Mouse (Mus musculus): Measurements from ENCODE around the gene H1fx. TPM values are rescaled to one million over a fixed set of nuclear protein-coding genes. Genes with fewer than 3 reads are reported as not detected.
"Not testable (repeated sequence)": the region's sequence is repeated elsewhere in the genome, so short reads cannot be mapped to it uniquely, and the experiment has no call there.

The H1fx gene
- total RNA-seq (2021) = 10 to 100 TPM; 65.7 to 68.1 TPM
- long read RNA-seq, experiment 1, transcript H1fx-201 (1 exons, 1,217 nt) = major isoform, 22 of 22 reads
- long read RNA-seq, experiment 1, partial matches to known transcripts = 0 of 22 reads
- long read RNA-seq, experiment 1, other reads (novel, unspliced or antisense) = 0 of 22 reads
- long read RNA-seq, experiment 2, transcript H1fx-201 (1 exons, 1,217 nt) = major isoform, 15 of 16 reads
- long read RNA-seq, experiment 2, partial matches to known transcripts = 0 of 16 reads
- long read RNA-seq, experiment 2, other reads (novel, unspliced or antisense) = 1 of 16 reads

- peak within 1 kb of the TSS; percentile 93 for H3K27ac ChIP-seq
- peak; percentile 55 to 77 for DNase-seq (ENCODE audit: low spot score in 2 of 2)
- peak within 1 kb of the TSS; percentile 84 for H3K4me3 ChIP-seq
- TF ChIP-seq CTCF (conservative IDR thresholded peaks at IDR 0.05) = peak; percentile 70
Observed at GRCm38 (mm10) chr6:87981547-87982256, at the start of gene H1fx. H1fx (minus strand) TSS chr6:87981637.

- TF ChIP-seq CTCF (conservative IDR thresholded peaks at IDR 0.05) = no peak
- DNase-seq (ENCODE audit: low spot score in 2 of 2) = no peak
- H3K27ac ChIP-seq = no peak overlapping the region; the same call in 1 of the 2 replicates
- H3K4me3 ChIP-seq = no peak overlapping the region
Observed at GRCm38 (mm10) chr6:88030432-88030831, 49.0 kb upstream of the H1fx start.

GRCm38 (mm10) chr6:88027390-88027789 is 46.0 kb upstream of the H1fx start:
- H3K27ac ChIP-seq = peak overlapping the region; percentile 70
- no peak overlapping the region for H3K4me3 ChIP-seq
- TF ChIP-seq CTCF (conservative IDR thresholded peaks at IDR 0.05) = no peak
- DNase-seq (ENCODE audit: low spot score in 2 of 2) = peak; percentile 42 to 72

- Histone ChIP-seq H3K4me3 (no peak overlapping the region), H3K27ac (no peak overlapping the region)
- no peak for TF ChIP-seq CTCF (conservative IDR thresholded peaks at IDR 0.05)
- no peak for DNase-seq (ENCODE audit: low spot score in 2 of 2)
Observed at GRCm38 (mm10) chr6:88023316-88023890, 42.0 kb upstream of the H1fx start.

- no peak overlapping the region for H3K4me3 ChIP-seq
Observed at GRCm38 (mm10) chr6:88019154-88019553, 37.7 kb upstream of the H1fx start.

GRCm38 (mm10) chr6:88017821-88018220 is 36.4 kb upstream of the H1fx start:
- DNase-seq (ENCODE audit: low spot score in 2 of 2) = no peak
- H3K27ac ChIP-seq = no peak overlapping the region
- no peak for TF ChIP-seq CTCF (conservative IDR thresholded peaks at IDR 0.05)
- H3K4me3 ChIP-seq = no peak overlapping the region

More at GRCm38 (mm10) chr6:88019154-88019553, 37.7 kb upstream of the H1fx start:
- no peak for DNase-seq (ENCODE audit: low spot score in 2 of 2)
- H3K27ac ChIP-seq = peak overlapping the region; percentile 2; the same call in 1 of the 2 replicates
- no peak for TF ChIP-seq CTCF (conservative IDR thresholded peaks at IDR 0.05)

GRCm38 (mm10) chr6:88015797-88016196 is 34.4 kb upstream of the H1fx start:
- H3K4me3 ChIP-seq = no peak overlapping the region
- DNase-seq (ENCODE audit: low spot score in 2 of 2) = no peak
- no peak overlapping the region for H3K27ac ChIP-seq
- no peak for TF ChIP-seq CTCF (conservative IDR thresholded peaks at IDR 0.05)

- no peak for DNase-seq (ENCODE audit: low spot score in 2 of 2)
- H3K27ac ChIP-seq = peak overlapping the region; percentile 15; the same call in 1 of the 2 replicates
- no peak overlapping the region for H3K4me3 ChIP-seq
- TF ChIP-seq CTCF (conservative IDR thresholded peaks at IDR 0.05) = no peak
Observed at GRCm38 (mm10) chr6:88013456-88013855, 32.0 kb upstream of the H1fx start.

- no peak for TF ChIP-seq CTCF (conservative IDR thresholded peaks at IDR 0.05)
- H3K27ac ChIP-seq = peak overlapping the region; percentile 23; the same call in 1 of the 2 replicates
- H3K4me3 ChIP-seq = no peak overlapping the region
- DNase-seq (ENCODE audit: low spot score in 2 of 2) = no peak
Observed at GRCm38 (mm10) chr6:88012601-88013000, 31.2 kb upstream of the H1fx start.

- not testable (repeated sequence) for H3K4me3 ChIP-seq, H3K27ac ChIP-seq
- TF ChIP-seq CTCF (conservative IDR thresholded peaks at IDR 0.05) = peak; percentile 76
- peak; percentile 31 to 48 for DNase-seq (ENCODE audit: low spot score in 2 of 2)
Observed at GRCm38 (mm10) chr6:88011106-88011505, 29.7 kb upstream of the H1fx start.

- Histone ChIP-seq H3K27ac (no peak overlapping the region), H3K4me3 (no peak overlapping the region)
- DNase-seq (ENCODE audit: low spot score in 2 of 2) = no peak
- no peak for TF ChIP-seq CTCF (conservative IDR thresholded peaks at IDR 0.05)
Observed at GRCm38 (mm10) chr6:88009209-88009608, 27.8 kb upstream of the H1fx start.

GRCm38 (mm10) chr6:88004773-88005172 is 23.3 kb upstream of the H1fx start:
- not testable (repeated sequence) for H3K4me3 ChIP-seq; H3K27ac ChIP-seq; DNase-seq (ENCODE audit: low spot score in 2 of 2)

GRCm38 (mm10) chr6:88003439-88003838 is 22.0 kb upstream of the H1fx start:
- H3K27ac ChIP-seq = no peak overlapping the region
- TF ChIP-seq CTCF (conservative IDR thresholded peaks at IDR 0.05) = no peak
- DNase-seq (ENCODE audit: low spot score in 2 of 2) = no peak
- no peak overlapping the region for H3K4me3 ChIP-seq

Data from layer of hippocampus, adult 2 months (tissue).